Mouse (Mus musculus) testis, adult 10 weeks (tissue): Measurements from ENCODE around the gene Cypt15. TPM values are rescaled to one million over a fixed set of nuclear protein-coding genes. Genes with fewer than 3 reads are reported as not detected.

Source experiments
- polyA plus RNA-seq: library from polyadenylated mRNA; stranded (reverse); fragments of 350-450 nt; fragmentation: Illumina TruSeq; extraction: RNeasy Lipid Tissue Mini Kit (QIAGEN cat#74804); gene quantifications from one replicate; pipeline ENCODE4 v1.2.3, GENCODE M21; 2014; ENCODE audit warnings: low read depth, low replicate concordance

Cypt15 gene
- polyA plus RNA-seq = 92.6 TPM

GRCm38 (mm10) chrX:39345967-39346366, at the start of gene Cypt15:
Gene Cypt15, plus strand, starts transcription at chrX:39346267.

